Mouse (Mus musculus) common myeloid progenitor, adult 5-6 weeks (primary cell): ENCODE measurements at regions not wholly inside any gene's neighbourhood (a gene's known extent, or its start where the extent isn't known, plus 50 kb on each side); places are given as distances from the start of the nearest gene placed in this dataset.

Experiments used
- ATAC-seq: replicated peaks from 2 replicates; pipeline ENCODE4 v1.8.0; 2016; ENCODE audit warnings: low read depth, mild to moderate bottlenecking, moderate TSS enrichment, inconsistent platforms; ENCODE audit not compliant: poor library complexity, severe bottlenecking

DNA sequence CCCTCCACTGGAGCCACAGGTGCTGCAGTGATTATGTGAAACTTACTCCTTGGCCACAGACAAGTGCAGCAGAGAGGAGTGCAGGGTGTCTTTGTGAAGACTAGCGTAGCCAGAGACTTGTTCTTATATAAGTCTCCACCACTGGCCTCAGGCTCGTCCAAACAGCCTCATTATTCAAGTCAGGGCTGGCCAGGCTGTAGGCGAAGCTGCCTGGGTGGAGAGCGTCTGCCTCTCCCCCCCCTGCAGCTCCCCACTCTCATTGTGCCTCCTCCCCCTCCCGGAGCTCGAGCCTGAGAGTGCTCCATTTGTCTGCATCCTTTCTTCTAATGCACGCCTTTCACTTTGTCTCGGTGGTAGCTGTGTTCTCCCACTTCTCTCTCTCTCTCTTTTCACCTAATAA lies 279.1 kb downstream of the Rngtt start:
- ATAC-seq = no peak

DNA sequence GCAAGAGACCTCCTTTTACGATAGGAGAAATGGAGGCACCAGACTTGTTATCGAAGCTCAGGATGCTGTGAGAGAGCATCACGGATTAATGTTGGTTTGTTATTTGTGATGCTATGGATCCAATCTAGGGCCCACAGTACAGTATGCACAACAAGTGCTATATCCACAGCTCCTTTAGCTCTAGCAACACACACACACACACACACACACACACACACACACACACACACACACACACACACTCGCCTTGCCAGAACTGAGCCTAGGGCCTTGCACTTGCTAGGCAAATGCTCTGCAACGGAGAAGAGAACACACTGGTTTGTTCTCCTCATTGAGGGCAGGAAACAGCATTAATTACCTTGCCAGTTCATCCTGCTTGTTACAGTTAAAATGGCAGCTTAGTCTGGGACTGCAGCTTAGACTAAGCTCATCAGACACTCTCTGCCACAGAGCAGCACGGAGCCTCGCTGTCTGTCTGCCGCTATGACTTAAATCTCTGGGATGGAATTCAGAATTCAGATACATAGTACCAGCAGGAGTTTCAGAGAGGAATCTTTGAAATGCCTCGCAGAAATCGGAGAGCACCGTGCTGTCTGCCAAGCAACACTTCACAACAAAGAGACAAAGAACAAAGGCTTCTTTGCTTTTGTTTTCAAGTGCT lies 285.0 kb downstream of the Rngtt start:
- no peak for ATAC-seq

DNA sequence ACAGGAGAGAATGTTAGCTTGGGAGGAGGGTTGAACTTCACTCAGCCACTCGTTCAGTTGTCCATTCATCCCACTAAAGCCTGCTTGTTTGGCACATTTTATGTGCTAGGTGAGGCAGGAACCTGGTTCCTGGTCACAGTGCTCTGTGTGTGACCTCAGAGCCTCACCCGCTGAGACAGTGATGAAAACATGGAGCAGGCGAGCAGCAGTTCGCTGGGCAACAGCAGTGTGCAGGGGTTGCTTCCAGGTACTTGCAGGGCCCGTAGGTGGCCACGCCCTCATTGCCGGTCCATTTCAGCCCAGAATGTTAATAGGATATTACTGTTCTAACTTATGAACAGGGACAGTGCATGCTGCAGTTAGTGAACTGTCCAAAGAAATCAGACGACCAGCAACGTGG lies 285.7 kb downstream of the Rngtt start:
- no peak for ATAC-seq

DNA sequence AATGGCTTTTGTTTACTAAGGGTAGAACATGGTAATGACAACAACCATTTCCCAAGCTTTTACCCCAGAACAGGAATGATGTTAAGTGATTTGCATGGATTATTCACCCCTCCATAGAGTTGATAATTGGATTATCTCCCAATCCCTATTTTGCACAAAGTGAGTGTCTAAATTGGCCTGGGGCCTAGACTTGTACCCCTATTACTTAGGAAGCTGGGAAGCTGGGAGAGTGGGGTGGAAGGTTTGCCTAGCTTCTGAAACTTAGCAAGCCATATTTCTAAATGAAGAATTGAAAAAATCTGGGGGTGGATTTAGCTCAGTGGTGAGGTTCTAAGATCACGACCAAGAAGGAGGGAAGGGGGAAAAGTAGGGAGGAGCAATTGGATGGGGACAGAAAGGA lies 289.9 kb downstream of the Rngtt start:
- ATAC-seq = no peak

- ATAC-seq = no peak
Measured at GRCm38 (mm10) chr4:33600805-33601204, 290.7 kb downstream of the Rngtt start.

GRCm38 (mm10) chr4:33604636-33605035 lies 294.5 kb downstream of the Rngtt start:
- no peak for ATAC-seq

GRCm38 (mm10) chr4:33639821-33640575 lies 284.4 kb upstream of the Cnr1 start:
- no peak for ATAC-seq

DNA sequence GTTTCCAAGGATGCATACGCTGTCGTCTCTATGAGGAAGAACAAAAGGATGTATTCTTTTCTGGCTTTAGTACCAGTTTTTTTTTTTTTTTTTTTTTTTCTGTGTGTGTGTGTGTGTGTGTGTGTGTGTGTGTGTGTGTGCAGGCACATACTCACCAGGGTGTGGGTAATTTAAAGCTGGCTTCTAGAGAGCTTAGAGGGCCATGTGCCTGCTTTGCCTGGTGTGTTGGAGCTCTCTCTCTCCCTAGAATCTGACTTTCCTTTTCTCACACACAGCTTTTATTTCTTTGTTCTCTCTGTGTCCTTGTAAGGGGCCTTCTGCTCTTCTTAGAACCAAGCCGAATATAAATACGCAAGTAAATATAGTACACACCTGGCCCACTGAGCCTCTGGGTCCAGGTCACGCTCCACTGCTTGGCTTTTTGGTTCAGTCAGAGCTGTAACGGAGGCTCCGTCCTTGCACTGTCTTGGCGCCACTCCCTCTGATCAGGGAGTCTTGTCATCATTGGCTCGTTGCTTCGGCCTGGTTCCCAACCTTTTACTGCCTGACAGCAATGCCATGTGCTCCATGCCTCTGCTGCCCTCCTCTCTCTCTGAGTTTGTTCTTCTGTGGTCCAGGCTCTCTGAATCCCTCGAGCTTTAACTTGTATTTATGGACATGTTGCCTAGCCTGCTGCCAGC lies 283.7 kb upstream of the Cnr1 start:
- ATAC-seq = no peak

- ATAC-seq = no peak
Measured at GRCm38 (mm10) chr4:33641883-33642282, 282.5 kb upstream of the Cnr1 start.

GRCm38 (mm10) chr4:33642526-33642925 lies 281.9 kb upstream of the Cnr1 start:
- ATAC-seq = no peak

GRCm38 (mm10) chr4:33645217-33645616 lies 279.2 kb upstream of the Cnr1 start:
- ATAC-seq = no peak

DNA sequence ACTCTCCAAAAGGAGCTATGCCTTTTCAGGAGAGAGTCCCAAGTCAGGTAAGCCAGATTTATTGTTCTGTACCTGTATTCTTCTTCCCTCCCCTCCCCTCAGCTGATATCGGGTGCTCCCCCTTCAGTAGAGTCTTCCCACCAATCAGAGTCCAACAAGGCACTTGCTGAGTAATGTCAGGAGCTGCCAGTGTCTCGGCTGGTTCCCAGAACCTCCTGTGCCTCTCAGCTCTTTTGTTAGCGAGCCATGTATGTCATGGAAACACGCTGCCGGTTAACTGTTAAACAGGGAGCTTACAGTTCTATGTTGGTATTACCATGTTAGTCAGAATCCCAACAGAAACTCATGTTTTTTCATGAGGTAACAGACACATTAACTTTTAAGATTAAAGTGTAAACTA lies 273.1 kb upstream of the Cnr1 start:
- ATAC-seq = no peak

- no peak for ATAC-seq
Measured at GRCm38 (mm10) chr4:33659766-33660165, 264.6 kb upstream of the Cnr1 start.

GRCm38 (mm10) chr4:33660553-33660952 lies 263.8 kb upstream of the Cnr1 start:
- ATAC-seq = no peak

DNA sequence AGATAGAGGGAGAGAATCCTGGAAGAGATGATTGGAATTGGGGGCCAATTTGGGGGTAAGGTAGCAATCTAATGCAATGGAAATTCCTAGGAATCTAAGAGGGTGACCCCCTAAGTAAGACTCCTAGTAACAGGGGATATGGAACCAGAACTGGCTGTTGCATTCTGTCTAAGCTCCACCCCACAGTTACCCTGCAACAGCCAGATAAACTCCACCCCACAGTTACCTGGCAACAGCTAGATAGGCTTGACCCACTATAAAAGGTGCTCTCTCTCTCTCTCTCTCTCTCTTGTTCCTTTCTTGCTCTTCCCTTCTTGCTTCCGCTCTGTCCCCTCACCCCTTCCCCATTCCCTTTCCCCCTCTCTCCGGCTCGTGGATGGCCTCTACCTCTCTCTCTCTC lies 262.5 kb upstream of the Cnr1 start:
- no peak for ATAC-seq

DNA sequence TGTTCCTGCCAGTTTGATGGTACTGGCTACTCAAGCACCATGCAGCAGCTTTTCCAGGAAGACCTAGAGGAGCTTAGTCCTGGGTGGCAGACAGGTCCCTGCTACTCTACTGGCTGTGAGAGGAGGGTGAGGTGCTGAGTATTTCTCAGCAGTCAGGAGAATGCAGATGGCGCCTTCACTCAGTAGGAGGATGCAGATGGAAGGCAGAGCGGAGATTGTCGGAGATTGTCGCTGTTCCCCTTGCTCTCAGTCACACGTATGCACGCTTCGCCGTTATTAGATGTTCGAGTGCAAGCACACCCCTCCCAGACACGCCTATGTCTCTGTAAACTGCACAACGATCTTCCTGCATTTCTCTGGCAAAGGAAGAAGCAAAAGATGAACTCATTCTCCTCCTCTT lies 261.4 kb upstream of the Cnr1 start:
- no peak for ATAC-seq

DNA sequence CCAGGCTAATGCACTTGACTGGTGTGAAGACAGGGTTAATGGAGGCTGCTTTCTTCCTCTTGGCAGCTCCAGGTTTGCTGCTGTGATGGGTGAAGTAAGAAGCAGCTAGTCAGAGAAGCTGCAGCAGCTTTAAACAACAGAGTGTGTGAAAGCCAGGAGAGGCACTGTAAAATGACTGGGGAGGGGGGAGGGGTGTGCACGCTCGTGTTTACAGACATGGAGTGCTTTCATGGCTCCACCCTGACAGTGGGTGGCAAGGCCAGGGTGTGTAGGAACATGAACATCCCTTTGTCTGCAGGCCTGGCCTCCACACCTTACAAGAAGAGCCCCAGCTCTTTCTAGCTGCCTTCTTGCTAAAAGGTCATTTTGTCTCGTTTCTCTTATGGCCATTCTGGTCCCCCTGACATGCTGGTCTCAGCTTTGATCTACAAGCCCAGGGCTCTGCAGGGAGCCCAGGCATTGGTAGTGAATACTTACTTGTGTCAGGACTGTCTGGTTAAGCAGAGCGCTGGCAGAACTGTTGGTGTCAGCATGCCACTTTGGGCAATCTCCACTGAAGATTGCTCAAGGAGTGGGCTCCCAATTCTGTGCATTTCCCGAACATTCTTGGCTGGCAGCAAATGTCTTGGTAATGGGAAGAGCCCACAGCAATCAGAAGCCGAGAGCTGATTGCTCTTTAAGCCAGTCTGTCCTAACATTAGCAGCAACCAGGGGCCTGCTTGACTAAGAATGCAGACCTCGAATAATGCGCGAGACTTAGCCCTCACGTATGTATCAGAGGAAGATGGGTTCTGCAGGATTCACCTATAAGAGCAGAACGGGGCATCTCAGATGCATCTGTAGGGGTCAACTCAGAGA lies 260.5 kb upstream of the Cnr1 start:
- ATAC-seq = no peak

DNA sequence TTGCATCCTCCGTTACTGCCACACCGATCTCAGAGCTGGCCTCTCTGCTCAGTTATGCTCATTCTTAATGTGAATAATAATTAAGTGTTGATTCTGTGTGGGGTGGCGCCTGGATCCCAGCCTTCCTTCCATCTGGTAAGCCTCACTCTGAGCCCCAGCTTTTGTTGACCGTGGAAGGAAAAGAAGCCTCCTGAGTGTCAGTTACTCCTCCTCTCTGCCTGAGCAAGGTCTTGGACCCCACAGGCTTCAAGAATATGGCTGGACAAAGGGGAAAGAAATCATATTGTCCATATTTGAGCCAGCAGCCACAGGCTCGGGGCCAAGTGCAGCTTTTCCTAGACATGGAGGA lies 259.9 kb upstream of the Cnr1 start:
- no peak for ATAC-seq

GRCm38 (mm10) chr4:33665250-33665873 lies 259.0 kb upstream of the Cnr1 start:
- no peak for ATAC-seq

- no peak for ATAC-seq
Measured at GRCm38 (mm10) chr4:33668431-33668830, 256.0 kb upstream of the Cnr1 start.
